Mouse (Mus musculus) forebrain, embryonic 10.5 days (tissue): ENCODE measurements at regions not wholly inside any gene's neighbourhood (a gene's known extent, or its start where the extent isn't known, plus 50 kb on each side); places are given as distances from the start of the nearest gene placed in this dataset.

Source experiments
- DNase-seq: peaks from one replicate; pipeline ENCODE4 v3.0.0-alpha.2; 2017; ENCODE audit warnings: low spot score; ENCODE audit errors: extremely low spot score
- H3K27ac ChIP-seq: fragments of 300-500 bp; sonication (generic); 2 replicates; pipeline ENCODE4 v1.5.1; 2016; ENCODE audit warnings: mild to moderate bottlenecking
- H3K27me3 ChIP-seq: fragments of 300-500 bp; sonication (generic); 2 replicates; pipeline ENCODE4 v1.6.1; 2016; ENCODE audit warnings: mild to moderate bottlenecking; ENCODE audit not compliant: poor library complexity, severe bottlenecking
- H3K36me3 ChIP-seq: fragments of 300-500 bp; sonication (generic); replicated peaks from 2 replicates; pipeline ENCODE4 v1.6.1; 2016; ENCODE audit warnings: mild to moderate bottlenecking, moderate library complexity
- H3K4me1 ChIP-seq: fragments of 300-500 bp; sonication (generic); 2 replicates; pipeline ENCODE4 v1.6.1; 2016
- H3K4me3 ChIP-seq: fragments of 300-500 bp; sonication (generic); 2 replicates; pipeline ENCODE4 v1.5.1; 2016; ENCODE audit warnings: mild to moderate bottlenecking, moderate library complexity
- H3K9me3 ChIP-seq: fragments of 300-500 bp; sonication (generic); 2 replicates; pipeline ENCODE4 v1.6.1; 2016; ENCODE audit warnings: mild to moderate bottlenecking, moderate library complexity
- WGBS: fragments of 180-500 bp; shearing (Covaris S2); methylation state at CpG from one replicate; pipeline ENCODE4 v1.1.7; 2016; 5-methylcytosine and 5-hydroxymethylcytosine counted together

DNA sequence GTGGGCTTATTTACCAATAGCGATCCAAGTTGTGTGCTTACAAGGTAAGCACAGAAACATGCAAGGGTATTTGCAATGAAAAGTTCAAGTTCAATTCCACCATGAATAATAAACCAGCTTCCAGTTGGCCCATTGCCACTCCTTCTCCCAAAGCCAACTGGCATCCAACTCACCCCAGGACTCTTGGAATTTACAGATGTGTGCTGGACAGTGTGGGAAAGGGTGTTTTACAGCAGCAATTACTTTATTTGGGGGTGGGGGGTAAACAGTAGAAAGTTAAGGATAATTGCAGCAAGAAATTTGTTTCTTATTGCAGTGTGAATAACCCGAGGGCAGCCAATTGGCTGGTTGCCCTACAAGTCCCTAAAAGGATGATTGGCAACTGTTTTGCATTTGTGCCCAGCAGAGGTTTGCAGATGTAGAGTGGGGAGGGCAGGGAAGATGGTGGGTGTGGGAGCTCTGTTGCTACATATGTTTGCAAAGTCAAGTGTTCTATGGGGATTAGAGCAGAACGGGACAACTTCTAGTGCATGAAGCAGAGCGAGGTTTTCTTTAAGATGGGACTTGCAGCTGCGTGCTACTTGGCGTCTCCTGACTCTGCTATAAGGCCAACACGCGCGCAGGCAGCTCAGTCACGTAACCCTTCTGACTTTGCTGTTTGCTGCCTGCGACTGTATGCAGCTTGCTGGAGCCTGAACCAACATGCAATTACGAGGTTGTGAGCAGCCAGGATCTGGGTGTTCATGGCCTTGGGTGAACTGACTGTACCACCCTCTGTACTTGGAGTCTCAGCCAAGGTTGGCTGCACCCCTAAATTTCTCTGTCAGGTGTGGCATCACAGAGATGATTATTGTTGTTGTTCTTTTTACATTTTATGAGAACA is 271.9 kb downstream of the Map2k6 start:
- no peaks in the 10 kb centered on the region for H3K36me3 ChIP-seq
- no peak overlapping the region for H3K27ac ChIP-seq
- WGBS = 88% methylated on average over 12 of the region's 12 CpGs
- no peak for DNase-seq
- no peaks in the 10 kb centered on the region for H3K9me3 ChIP-seq
- H3K27me3 ChIP-seq = no peaks in the 10 kb centered on the region
- no peak overlapping the region for H3K4me3 ChIP-seq
- H3K4me1 ChIP-seq = peaks cover 8% of the 10 kb centered on the region

DNA sequence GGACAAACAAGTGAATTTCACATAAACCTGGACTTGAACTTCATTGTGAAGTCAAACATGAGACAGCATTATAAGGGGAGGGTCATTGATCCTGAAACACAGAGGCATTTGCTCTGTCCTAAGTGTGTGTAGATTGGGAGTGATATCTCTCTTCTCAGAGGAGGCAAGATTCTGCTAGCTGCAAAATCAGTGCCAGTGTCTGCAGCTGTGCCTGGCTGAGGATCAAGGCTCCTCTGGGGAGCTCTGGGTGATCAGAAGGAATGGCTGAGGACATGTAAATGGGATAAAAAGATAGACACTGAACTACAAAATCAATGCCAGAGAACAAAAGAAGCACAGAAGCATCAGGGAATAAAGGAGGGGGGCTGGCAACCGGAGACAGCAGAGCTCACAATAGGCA is 274.0 kb downstream of the Map2k6 start:
- Histone ChIP-seq H3K4me1 (peaks cover 3% of the 10 kb centered on the region; the same call in 1 of the 2 replicates), H3K27me3 (no peaks in the 10 kb centered on the region), H3K4me3 (no peak overlapping the region), H3K36me3 (no peaks in the 10 kb centered on the region), H3K27ac (no peak overlapping the region), H3K9me3 (no peaks in the 10 kb centered on the region)
- 39% methylated on average over 1 of the region's 1 CpGs for WGBS
- DNase-seq = no peak

GRCm38 (mm10) chr11:110692824-110693223 is 275.0 kb upstream of the Kcnj16 start:
- no peak overlapping the region for H3K27ac ChIP-seq
- H3K9me3 ChIP-seq = no peaks in the 10 kb centered on the region
- H3K4me3 ChIP-seq = no peak overlapping the region
- H3K4me1 ChIP-seq = no peaks in the 10 kb centered on the region
- DNase-seq = no peak
- H3K36me3 ChIP-seq = no peaks in the 10 kb centered on the region
- H3K27me3 ChIP-seq = no peaks in the 10 kb centered on the region
- 89% methylated on average over 4 of the region's 4 CpGs for WGBS

- H3K4me1 ChIP-seq = no peaks in the 10 kb centered on the region
- no peaks in the 10 kb centered on the region for H3K27me3 ChIP-seq
- 92% methylated on average over 6 of the region's 6 CpGs for WGBS
- no peaks in the 10 kb centered on the region for H3K9me3 ChIP-seq
- no peaks in the 10 kb centered on the region for H3K36me3 ChIP-seq
- no peak overlapping the region for H3K27ac ChIP-seq
- no peak for DNase-seq
- no peak overlapping the region for H3K4me3 ChIP-seq
Measured at GRCm38 (mm10) chr11:110697067-110697466, 270.8 kb upstream of the Kcnj16 start.

GRCm38 (mm10) chr11:110698342-110698741 is 269.5 kb upstream of the Kcnj16 start:
- H3K36me3 ChIP-seq = no peaks in the 10 kb centered on the region
- H3K4me1 ChIP-seq = no peaks in the 10 kb centered on the region
- 85% methylated on average over 5 of the region's 5 CpGs for WGBS
- no peak overlapping the region for H3K4me3 ChIP-seq
- H3K27me3 ChIP-seq = no peaks in the 10 kb centered on the region
- no peak for DNase-seq
- H3K9me3 ChIP-seq = no peaks in the 10 kb centered on the region
- no peak overlapping the region for H3K27ac ChIP-seq

DNA sequence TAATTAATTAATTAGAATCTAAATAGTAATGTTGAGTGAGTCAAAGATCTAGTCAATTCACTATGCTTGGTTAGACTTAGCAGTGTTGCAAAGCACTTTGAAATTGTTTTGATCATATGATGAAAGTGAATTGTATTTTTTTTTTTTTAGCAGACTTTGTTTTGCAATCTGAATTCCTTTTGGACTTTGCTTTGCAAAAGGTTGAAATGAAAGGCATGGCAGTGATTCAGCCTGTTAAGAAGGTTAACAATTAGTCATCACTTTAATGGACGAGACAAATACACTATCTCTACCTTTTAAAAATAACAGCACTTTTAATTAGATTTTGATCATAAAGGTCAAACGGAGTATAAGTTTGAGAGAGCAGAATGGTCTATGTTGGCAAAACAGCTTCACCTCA is 266.9 kb upstream of the Kcnj16 start:
- 90% methylated on average over 2 of the region's 2 CpGs for WGBS
- no peaks in the 10 kb centered on the region for H3K9me3 ChIP-seq
- DNase-seq = no peak
- H3K36me3 ChIP-seq = no peaks in the 10 kb centered on the region
- H3K4me3 ChIP-seq = no peak overlapping the region
- no peaks in the 10 kb centered on the region for H3K27me3 ChIP-seq
- H3K27ac ChIP-seq = no peak overlapping the region
- H3K4me1 ChIP-seq = no peaks in the 10 kb centered on the region

DNA sequence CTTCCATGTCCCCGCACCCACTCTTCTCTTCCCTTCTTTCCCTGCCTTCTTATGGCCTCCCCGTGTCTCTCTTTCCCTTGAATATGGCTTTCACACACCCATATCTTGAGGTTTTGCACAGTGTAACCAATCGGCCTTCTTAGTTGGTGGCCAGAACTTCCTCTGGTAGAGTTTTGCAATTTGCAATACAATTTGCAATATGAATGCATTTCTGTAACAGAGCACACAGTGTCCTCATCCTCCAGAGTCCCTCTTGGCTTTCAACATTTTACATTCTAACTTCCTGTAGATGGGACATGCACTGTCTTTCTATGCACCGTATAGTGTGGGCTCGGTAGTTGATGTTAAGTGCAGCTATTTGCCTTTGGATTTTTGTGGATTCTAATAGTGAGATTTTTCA is 265.7 kb upstream of the Kcnj16 start:
- H3K27me3 ChIP-seq = no peaks in the 10 kb centered on the region
- WGBS = 92% methylated on average over 5 of the region's 5 CpGs
- no peaks in the 10 kb centered on the region for H3K9me3 ChIP-seq
- no peak overlapping the region for H3K4me3 ChIP-seq
- no peaks in the 10 kb centered on the region for H3K4me1 ChIP-seq
- no peak for DNase-seq
- H3K36me3 ChIP-seq = no peaks in the 10 kb centered on the region
- H3K27ac ChIP-seq = no peak overlapping the region

GRCm38 (mm10) chr11:110703511-110703910 is 264.3 kb upstream of the Kcnj16 start:
- 88% methylated on average over 2 of the region's 2 CpGs for WGBS
- H3K36me3 ChIP-seq = no peaks in the 10 kb centered on the region
- H3K27ac ChIP-seq = no peak overlapping the region
- DNase-seq = no peak
- no peaks in the 10 kb centered on the region for H3K4me1 ChIP-seq
- no peak overlapping the region for H3K4me3 ChIP-seq
- H3K27me3 ChIP-seq = no peaks in the 10 kb centered on the region
- no peaks in the 10 kb centered on the region for H3K9me3 ChIP-seq

GRCm38 (mm10) chr11:110707328-110707727 is 260.5 kb upstream of the Kcnj16 start:
- WGBS = 85% methylated on average over 4 of the region's 4 CpGs
- H3K9me3 ChIP-seq = no peaks in the 10 kb centered on the region
- no peak for DNase-seq

DNA sequence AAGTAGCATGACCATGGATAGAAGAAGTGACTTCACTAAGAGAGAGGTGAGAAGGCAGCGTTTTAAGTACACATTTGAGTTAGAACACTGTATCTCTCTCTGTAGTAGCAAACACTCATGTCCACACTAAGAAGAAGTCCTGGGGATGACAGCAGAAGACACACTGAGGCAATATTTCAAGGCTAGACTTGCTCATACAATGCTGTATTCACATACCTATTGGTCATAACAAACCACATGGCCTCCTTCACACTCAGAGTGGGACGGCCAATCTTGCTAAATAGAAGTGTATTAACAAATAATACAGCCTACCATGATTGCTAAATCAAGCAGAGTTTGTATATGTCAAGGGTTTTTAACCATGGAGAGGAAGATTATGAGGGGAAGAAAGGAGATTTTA is 252.5 kb upstream of the Kcnj16 start:
- no peaks in the 10 kb centered on the region for H3K9me3 ChIP-seq
- H3K27me3 ChIP-seq = no peaks in the 10 kb centered on the region
- WGBS = 90% methylated on average over 2 of the region's 2 CpGs
- no peak for DNase-seq
- no peaks in the 10 kb centered on the region for H3K36me3 ChIP-seq
- no peak overlapping the region for H3K27ac ChIP-seq
- no peaks in the 10 kb centered on the region for H3K4me1 ChIP-seq
- H3K4me3 ChIP-seq = no peak overlapping the region

More at GRCm38 (mm10) chr11:110707328-110707727, 260.5 kb upstream of the Kcnj16 start:
- Histone ChIP-seq H3K27me3 (no peaks in the 10 kb centered on the region), H3K4me1 (no peaks in the 10 kb centered on the region), H3K27ac (no peak overlapping the region), H3K36me3 (no peaks in the 10 kb centered on the region), H3K4me3 (no peak overlapping the region)

GRCm38 (mm10) chr11:110716369-110716768 is 251.5 kb upstream of the Kcnj16 start:
- no peak for DNase-seq
- Histone ChIP-seq H3K9me3 (no peaks in the 10 kb centered on the region), H3K36me3 (no peaks in the 10 kb centered on the region), H3K4me1 (no peaks in the 10 kb centered on the region), H3K27ac (no peak overlapping the region), H3K27me3 (no peaks in the 10 kb centered on the region), H3K4me3 (no peak overlapping the region)
- 75% methylated on average over 1 of the region's 1 CpGs for WGBS

DNA sequence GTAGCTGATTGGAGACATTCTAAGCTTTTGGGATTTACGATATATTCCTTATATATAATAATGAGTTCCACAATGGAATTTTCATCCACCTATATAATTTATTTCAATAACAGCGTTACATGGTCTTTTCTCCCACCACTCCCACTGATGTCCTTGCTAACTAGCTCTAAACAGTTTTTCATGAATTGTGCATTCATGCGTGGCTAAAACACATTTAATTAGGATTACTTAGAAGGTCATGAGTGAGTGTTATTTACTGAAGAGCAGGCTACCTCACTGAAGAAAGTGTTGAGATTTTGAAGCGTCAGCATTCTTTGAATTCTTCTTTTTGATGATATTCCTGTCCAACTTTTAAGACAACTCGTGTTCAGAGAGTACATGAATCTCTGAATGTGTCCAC is 245.1 kb upstream of the Kcnj16 start:
- H3K4me3 ChIP-seq = no peak overlapping the region
- no peak for DNase-seq
- peaks cover 8% of the 10 kb centered on the region; the same call in 1 of the 2 replicates for H3K4me1 ChIP-seq
- 74% methylated on average over 5 of the region's 5 CpGs for WGBS
- H3K27ac ChIP-seq = no peak overlapping the region
- no peaks in the 10 kb centered on the region for H3K27me3 ChIP-seq
- no peaks in the 10 kb centered on the region for H3K36me3 ChIP-seq
- H3K9me3 ChIP-seq = no peaks in the 10 kb centered on the region

- Histone ChIP-seq H3K27me3 (no peaks in the 10 kb centered on the region), H3K9me3 (no peaks in the 10 kb centered on the region), H3K27ac (no peak overlapping the region), H3K4me1 (peaks cover 8% of the 10 kb centered on the region; the same call in 1 of the 2 replicates), H3K36me3 (no peaks in the 10 kb centered on the region), H3K4me3 (no peak overlapping the region)
- WGBS = 91% methylated on average over 6 of the region's 6 CpGs
- no peak for DNase-seq
Measured at GRCm38 (mm10) chr11:110723971-110724370, 243.9 kb upstream of the Kcnj16 start.
